Mouse (Mus musculus): Measurements from ENCODE around the gene Mdm4.

- TF ChIP-seq POLR2A (IDR thresholded peaks at IDR 0.05; ENCODE audit: insufficient read length, low read depth): no peak
- no peak for TF ChIP-seq SRF (IDR thresholded peaks at IDR 0.05; ENCODE audit: control insufficient read depth, insufficient read length, low read depth)
Measured at GRCm38 (mm10) chr1:133068669-133069274, 38.4 kb upstream of the Mdm4 start.

Measured in myocyte (in vitro differentiated cells).